Mouse (Mus musculus) thymus, adult 2 months (tissue): ENCODE measurements at regions not wholly inside any gene's neighbourhood (a gene's known extent, or its start where the extent isn't known, plus 50 kb on each side); places are given as distances from the start of the nearest gene placed in this dataset.

ENCODE experiments used
- DNase-seq: peaks from one replicate; pipeline ENCODE4 v3.0.0; 2021
- H3K27ac ChIP-seq: fragments of 200-500 bp; 2 replicates; pipeline ENCODE4 v1.5.1; 2012; ENCODE audit warnings: low read length, control low read depth; ENCODE audit not compliant: control insufficient read depth, insufficient read depth
- H3K27me3 ChIP-seq: fragments of 200-500 bp; 2 replicates; pipeline ENCODE4 v1.6.1; 2012; ENCODE audit warnings: mild to moderate bottlenecking, low read length, moderate library complexity, mixed read lengths; ENCODE audit not compliant: control insufficient read depth, insufficient read depth
- H3K36me3 ChIP-seq: fragments of 200-500 bp; 2 replicates; pipeline ENCODE4 v1.6.1; 2012; ENCODE audit warnings: mild to moderate bottlenecking, low read length, moderate library complexity; ENCODE audit not compliant: control insufficient read depth, insufficient read depth
- H3K4me1 ChIP-seq: fragments of 200-500 bp; replicated peaks from 2 replicates; pipeline ENCODE4 v1.6.1; 2012; ENCODE audit warnings: low read length; ENCODE audit not compliant: control insufficient read depth, insufficient read depth
- H3K4me3 ChIP-seq: fragments of 200-500 bp; 2 replicates; pipeline ENCODE4 v1.5.1; 2012; ENCODE audit warnings: mild to moderate bottlenecking, low read length, control low read depth, moderate library complexity; ENCODE audit not compliant: control insufficient read depth, insufficient read depth
- CTCF ChIP-seq: fragments of 200-500 bp; IDR thresholded peaks from 2 replicates; pipeline ENCODE4 v1.5.1; 2012; ENCODE audit warnings: mild to moderate bottlenecking, control low read depth, low read length, moderate library complexity, borderline replicate concordance; ENCODE audit not compliant: control insufficient read depth, poor library complexity, insufficient read depth; ENCODE audit errors: extremely low read depth
- POLR2A ChIP-seq: fragments of 200-500 bp; IDR thresholded peaks from 2 replicates; pipeline ENCODE4 v1.6.1; 2012; ENCODE audit warnings: mild to moderate bottlenecking, low read length, control low read depth, moderate library complexity; ENCODE audit not compliant: control insufficient read depth, poor library complexity, insufficient read depth; ENCODE audit errors: extremely low read depth
- WGBS: fragments of 180-500 bp; shearing (Covaris S2); methylation state at CpG from one replicate; pipeline ENCODE4 v1.1.7; 2018; 5-methylcytosine and 5-hydroxymethylcytosine counted together

- no peak overlapping the region for H3K4me3 ChIP-seq
- H3K27me3 ChIP-seq, result no peaks in the 10 kb centered on the region
- DNase-seq, result no peak
- H3K36me3 ChIP-seq, result no peaks in the 10 kb centered on the region
- no peak overlapping the region for H3K27ac ChIP-seq
- WGBS, result 91% methylated on average over 8 of the region's 8 CpGs
- peaks cover 4% of the 10 kb centered on the region; the same call in 1 of the 2 replicates for H3K4me1 ChIP-seq
- TF ChIP-seq CTCF (no peak), POLR2A (no peak)
Measured at GRCm38 (mm10) chr2:61346012-61346760, 232.2 kb upstream of the Tank start.

GRCm38 (mm10) chr2:61345311-61345710 lies 233.1 kb upstream of the Tank start:
- no peaks in the 10 kb centered on the region for H3K36me3 ChIP-seq
- no peak overlapping the region for H3K4me3 ChIP-seq
- WGBS, result 95% methylated on average over 7 of the region's 7 CpGs
- H3K27ac ChIP-seq, result no peak overlapping the region
- H3K4me1 ChIP-seq, result peaks cover 4% of the 10 kb centered on the region; the same call in 1 of the 2 replicates
- no peak for DNase-seq
- TF ChIP-seq POLR2A (no peak), CTCF (no peak)
- H3K27me3 ChIP-seq, result no peaks in the 10 kb centered on the region

GRCm38 (mm10) chr2:61344556-61345131 lies 233.7 kb upstream of the Tank start:
- Histone ChIP-seq H3K36me3 (no peaks in the 10 kb centered on the region), H3K4me1 (peaks cover 4% of the 10 kb centered on the region; the same call in 1 of the 2 replicates), H3K27ac (no peak overlapping the region), H3K4me3 (no peak overlapping the region), H3K27me3 (no peaks in the 10 kb centered on the region)
- 72% methylated on average over 16 of the region's 16 CpGs for WGBS
- DNase-seq, result peak; percentile 3
- TF ChIP-seq CTCF, result no peak
- no peak for TF ChIP-seq POLR2A

- Histone ChIP-seq H3K4me3 (no peak overlapping the region), H3K36me3 (no peaks in the 10 kb centered on the region), H3K27me3 (no peaks in the 10 kb centered on the region), H3K27ac (no peak overlapping the region), H3K4me1 (peaks cover 4% of the 10 kb centered on the region; the same call in 1 of the 2 replicates)
- TF ChIP-seq CTCF, result no peak
- TF ChIP-seq POLR2A, result no peak
- WGBS, result 93% methylated on average over 5 of the region's 5 CpGs
- DNase-seq, result no peak
Measured at GRCm38 (mm10) chr2:61341254-61341653, 237.1 kb upstream of the Tank start.

GRCm38 (mm10) chr2:61319226-61319625 lies 259.2 kb upstream of the Tank start:
- no peaks in the 10 kb centered on the region for H3K36me3 ChIP-seq
- no peaks in the 10 kb centered on the region for H3K27me3 ChIP-seq
- DNase-seq, result no peak
- H3K4me3 ChIP-seq, result no peak overlapping the region
- H3K27ac ChIP-seq, result no peak overlapping the region
- TF ChIP-seq POLR2A (no peak), CTCF (no peak)
- WGBS, result 95% methylated on average over 4 of the region's 4 CpGs
- no peaks in the 10 kb centered on the region for H3K4me1 ChIP-seq

- DNase-seq, result no peak
- TF ChIP-seq CTCF (no peak), POLR2A (no peak)
- no peaks in the 10 kb centered on the region for H3K27me3 ChIP-seq
- WGBS, result 94% methylated on average over 4 of the region's 4 CpGs
- H3K27ac ChIP-seq, result no peak overlapping the region
- H3K4me3 ChIP-seq, result no peak overlapping the region
- no peaks in the 10 kb centered on the region for H3K36me3 ChIP-seq
- H3K4me1 ChIP-seq, result no peaks in the 10 kb centered on the region
Measured at GRCm38 (mm10) chr2:61310405-61310804, 268.0 kb upstream of the Tank start.
